Mouse (Mus musculus): Measurements from ENCODE around the gene Hagh. TPM values are rescaled to one million over a fixed set of nuclear protein-coding genes. Genes with fewer than 3 reads are reported as not detected.

Gene Hagh
- polyA plus RNA-seq, 1 experiment from 2014 or later: 124 TPM

DNA sequence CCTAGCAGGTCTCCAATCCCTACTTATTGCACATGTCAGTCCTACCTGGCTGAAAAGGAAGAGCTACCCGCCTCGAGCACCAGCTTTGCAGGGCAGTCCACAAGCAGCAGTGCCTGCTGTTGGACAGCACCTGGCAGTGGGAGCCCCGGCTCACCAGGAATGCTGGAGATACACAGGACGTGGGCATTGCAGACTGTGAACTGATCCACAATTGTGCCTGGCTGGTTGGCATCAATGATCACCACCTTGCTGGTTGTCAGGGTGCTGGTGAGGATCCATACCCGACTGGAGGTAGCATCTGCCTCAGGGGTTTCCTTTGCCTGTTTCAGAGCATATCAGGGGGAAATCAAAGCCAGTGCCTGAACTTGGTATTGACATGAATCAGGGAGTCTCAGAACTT is 62.2 kb downstream of the Hagh start:
- ATAC-seq (ENCODE audit: low read depth): no peak
- Histone ChIP-seq H3K27me3 (ENCODE audit: control insufficient read depth, insufficient read depth, low read depth, low read length) (no peaks in the 10 kb centered on the region), H3K36me3 (ENCODE audit: control insufficient read depth, insufficient read depth) (peaks cover 76% of the 10 kb centered on the region), H3K4me3 (ENCODE audit: low read depth, low read length) (peak overlapping the region; percentile 18), H3K27ac (ENCODE audit: low read length) (peak overlapping the region; percentile 98), H3K4me1 (ENCODE audit: control insufficient read depth, low read depth, low read length) (peaks cover 40% of the 10 kb centered on the region), H3K4me2 (ENCODE audit: low read depth, low read length) (peak overlapping the region; percentile 72), H3K9ac (ENCODE audit: low read depth, low read length) (peak overlapping the region; percentile 17; the same call in 1 of the 2 replicates), H3K9me3 (replicated peaks; ENCODE audit: control insufficient read depth, low read length) (no peaks in the 10 kb centered on the region)
- 78% methylated on average over 5 of the region's 5 CpGs for WGBS (ENCODE audit: insufficient replicate concordance)

DNA sequence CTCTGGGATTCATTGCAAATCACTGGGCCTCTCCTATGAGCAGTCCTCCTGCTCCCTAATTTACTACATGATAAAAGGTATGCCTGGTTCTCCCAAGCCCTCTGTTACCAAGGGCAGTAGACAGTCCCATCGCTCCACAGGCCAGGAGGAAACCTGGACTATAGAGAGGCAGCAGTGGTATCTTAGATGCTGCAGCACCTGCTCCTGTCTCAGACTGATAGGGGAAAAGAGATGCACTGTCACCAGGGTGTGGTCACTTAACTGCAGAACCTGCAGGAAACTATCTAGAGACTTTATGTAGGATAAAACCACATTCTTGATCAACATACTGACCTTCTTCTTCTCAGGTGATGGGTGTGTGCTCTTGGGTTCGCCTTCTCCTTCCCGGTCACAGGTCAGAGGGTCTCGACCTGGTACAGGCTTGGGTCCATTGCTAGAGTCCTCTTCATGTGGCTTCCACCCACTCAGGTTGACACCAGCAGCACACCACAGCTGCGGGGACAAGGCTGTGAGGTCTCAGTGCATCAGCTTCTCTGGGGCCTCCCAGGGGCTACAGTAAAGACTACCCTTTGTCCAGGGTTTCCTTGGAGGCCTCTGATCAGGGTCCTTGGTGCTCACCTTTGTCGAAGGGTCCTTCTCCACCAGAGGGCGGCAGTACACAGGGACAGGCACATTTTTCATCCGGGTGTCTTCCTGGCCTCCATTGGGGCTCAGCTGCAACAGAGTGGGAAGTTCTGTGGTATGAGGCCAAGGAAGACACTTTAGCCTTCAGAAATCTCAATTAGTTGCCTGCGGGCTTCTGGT is 62.9 kb downstream of the Hagh start:
- H3K4me3 ChIP-seq (ENCODE audit: low read depth, low read length): peak overlapping the region; percentile 33

DNA sequence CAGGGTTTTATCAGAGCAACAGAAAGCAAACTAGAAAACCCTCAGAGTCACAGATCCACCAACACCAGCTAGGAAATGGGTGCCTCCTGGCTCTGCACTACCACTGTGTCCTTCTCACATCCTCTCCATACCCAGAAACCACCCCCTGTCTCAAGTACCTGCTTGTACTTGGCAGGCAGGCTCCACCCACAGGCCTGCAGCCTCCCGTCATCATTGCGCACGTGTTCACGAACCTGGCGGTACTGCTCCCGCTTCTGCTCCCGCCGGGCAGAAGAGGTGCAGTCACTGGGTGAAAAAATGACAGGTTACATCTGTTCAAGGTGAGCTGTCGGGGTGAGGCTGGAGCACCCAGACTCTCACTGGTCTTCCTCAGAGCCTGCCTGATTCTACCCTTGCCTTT is 63.8 kb downstream of the Hagh start:
- H3K9me3 ChIP-seq (replicated peaks; ENCODE audit: control insufficient read depth, low read length): no peaks in the 10 kb centered on the region
- peaks cover 78% of the 10 kb centered on the region for H3K36me3 ChIP-seq (ENCODE audit: control insufficient read depth, insufficient read depth)
- H3K4me1 ChIP-seq (ENCODE audit: control insufficient read depth, low read depth, low read length): peaks cover 30% of the 10 kb centered on the region
- WGBS (ENCODE audit: insufficient replicate concordance): 90% methylated on average over 9 of the region's 9 CpGs
- H3K4me2 ChIP-seq (ENCODE audit: low read depth, low read length): no peak overlapping the region
- no peaks in the 10 kb centered on the region for H3K27me3 ChIP-seq (ENCODE audit: control insufficient read depth, insufficient read depth, low read depth, low read length)
- H3K4me3 ChIP-seq (ENCODE audit: low read depth, low read length): no peak overlapping the region
- peak overlapping the region; percentile 98 for H3K27ac ChIP-seq (ENCODE audit: low read length)
- no peak for ATAC-seq (ENCODE audit: low read depth)
- H3K9ac ChIP-seq (ENCODE audit: low read depth, low read length): peak overlapping the region; percentile 60; the same call in 1 of the 2 replicates

More for the DNA sequence above, 62.9 kb downstream of the Hagh start:
- WGBS (ENCODE audit: insufficient replicate concordance): 28% methylated on average over 9 of the region's 9 CpGs
- Histone ChIP-seq H3K9me3 (replicated peaks; ENCODE audit: control insufficient read depth, low read length) (no peaks in the 10 kb centered on the region), H3K36me3 (ENCODE audit: control insufficient read depth, insufficient read depth) (peaks cover 76% of the 10 kb centered on the region), H3K27ac (ENCODE audit: low read length) (peak overlapping the region; percentile 98), H3K27me3 (ENCODE audit: control insufficient read depth, insufficient read depth, low read depth, low read length) (no peaks in the 10 kb centered on the region), H3K9ac (ENCODE audit: low read depth, low read length) (peak overlapping the region; percentile 60), H3K4me1 (ENCODE audit: control insufficient read depth, low read depth, low read length) (peaks cover 33% of the 10 kb centered on the region), H3K4me2 (ENCODE audit: low read depth, low read length) (peak overlapping the region; percentile 72)
- peak; percentile 99 for ATAC-seq (ENCODE audit: low read depth)

DNA sequence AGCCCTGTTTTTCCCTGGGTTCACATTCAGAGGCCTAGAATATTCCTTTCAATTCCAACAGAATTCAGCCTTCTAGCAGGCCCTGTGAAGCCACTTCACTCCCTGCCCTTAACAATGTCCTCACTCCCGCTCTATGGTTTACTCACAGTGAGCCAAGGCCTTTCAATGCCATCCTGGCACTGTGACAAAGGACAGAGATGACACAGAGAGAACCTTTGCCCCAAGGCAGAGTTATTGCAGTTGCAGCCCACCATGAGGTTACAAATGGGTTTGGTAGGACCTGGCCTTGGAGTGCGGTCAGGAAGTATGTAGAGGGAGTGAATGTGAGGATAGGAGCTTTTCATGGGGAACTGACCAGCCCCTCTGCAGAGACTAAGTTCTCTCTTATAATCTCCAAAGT is 67.6 kb downstream of the Hagh start:
- WGBS (ENCODE audit: insufficient replicate concordance): 92% methylated on average over 2 of the region's 2 CpGs
- Histone ChIP-seq H3K27me3 (ENCODE audit: control insufficient read depth, insufficient read depth, low read depth, low read length) (no peaks in the 10 kb centered on the region), H3K4me3 (ENCODE audit: low read depth, low read length) (no peak overlapping the region), H3K27ac (ENCODE audit: low read length) (no peak overlapping the region), H3K9me3 (replicated peaks; ENCODE audit: control insufficient read depth, low read length) (no peaks in the 10 kb centered on the region), H3K36me3 (ENCODE audit: control insufficient read depth, insufficient read depth) (peaks cover 66% of the 10 kb centered on the region), H3K9ac (ENCODE audit: low read depth, low read length) (no peak overlapping the region), H3K4me2 (ENCODE audit: low read depth, low read length) (no peak overlapping the region), H3K4me1 (ENCODE audit: control insufficient read depth, low read depth, low read length) (peaks cover 15% of the 10 kb centered on the region)
- no peak for ATAC-seq (ENCODE audit: low read depth)

DNA sequence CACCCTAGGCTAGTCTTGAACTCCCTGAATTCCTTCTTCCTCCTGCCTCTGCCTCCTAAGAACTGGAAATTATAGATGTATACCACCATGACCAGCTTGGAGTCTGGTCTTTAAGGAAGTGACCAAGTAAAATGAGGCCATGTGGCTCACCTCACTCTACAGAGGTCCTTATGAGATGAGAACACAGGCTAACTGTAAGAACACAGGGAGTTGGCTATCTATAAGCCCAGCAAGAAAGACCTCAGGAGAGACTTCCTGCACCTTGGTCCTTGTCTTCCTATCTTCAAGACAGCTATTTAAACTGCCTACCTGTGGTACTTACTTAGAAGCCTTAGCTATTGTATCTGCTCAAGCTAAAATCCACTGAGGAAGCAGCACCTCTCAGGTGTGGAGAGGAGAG is 74.0 kb downstream of the Hagh start:
- no peaks in the 10 kb centered on the region for H3K27me3 ChIP-seq (ENCODE audit: control insufficient read depth, insufficient read depth, low read depth, low read length)
- no peak overlapping the region for H3K4me2 ChIP-seq (ENCODE audit: low read depth, low read length)
- H3K4me3 ChIP-seq (ENCODE audit: low read depth, low read length): no peak overlapping the region
- H3K36me3 ChIP-seq (ENCODE audit: control insufficient read depth, insufficient read depth): peaks cover 71% of the 10 kb centered on the region
- no peak overlapping the region for H3K9ac ChIP-seq (ENCODE audit: low read depth, low read length)
- ATAC-seq (ENCODE audit: low read depth): no peak
- H3K9me3 ChIP-seq (replicated peaks; ENCODE audit: control insufficient read depth, low read length): no peaks in the 10 kb centered on the region
- H3K4me1 ChIP-seq (ENCODE audit: control insufficient read depth, low read depth, low read length): no peaks in the 10 kb centered on the region
- no peak overlapping the region for H3K27ac ChIP-seq (ENCODE audit: low read length)

Other genes with a start within 250 kb of the Hagh start
- gene Tsc2, start 207.5 kb upstream of the Hagh start, polyA plus RNA-seq (2015; fragmentation: Nextera tagmentation; extraction: Ambion mirVana): 20.6 and 23.7 TPM in 2 replicates
- 5.9 and 6.7 TPM in 2 replicates for gene Nthl1, start 207.5 kb upstream of the Hagh start, polyA plus RNA-seq (2015; fragmentation: Nextera tagmentation; extraction: Ambion mirVana)
- 9.8 and 11.8 TPM in 2 replicates for gene Slc9a3r2, start 189.8 kb upstream of the Hagh start, polyA plus RNA-seq (2015; fragmentation: Nextera tagmentation; extraction: Ambion mirVana)
- 0.15 and 0.38 TPM in 2 replicates for gene Npw, start 181.7 kb upstream of the Hagh start, polyA plus RNA-seq (2015; fragmentation: Nextera tagmentation; extraction: Ambion mirVana)
- gene Zfp598, start 170.5 kb upstream of the Hagh start, polyA plus RNA-seq (2015; fragmentation: Nextera tagmentation; extraction: Ambion mirVana): 6.3 and 8.7 TPM in 2 replicates
- 0.05 and 0.21 TPM in 2 replicates for gene Syngr3, start 150.2 kb upstream of the Hagh start, polyA plus RNA-seq (2015; fragmentation: Nextera tagmentation; extraction: Ambion mirVana)
- 23.7 and 23.9 TPM in 2 replicates for gene Gfer, start 144.0 kb upstream of the Hagh start, polyA plus RNA-seq (2015; fragmentation: Nextera tagmentation; extraction: Ambion mirVana)
- 0.37 and 0.42 TPM in 2 replicates for gene Noxo1, start 143.9 kb upstream of the Hagh start, polyA plus RNA-seq (2015; fragmentation: Nextera tagmentation; extraction: Ambion mirVana)
- gene Tbl3, start 132.5 kb upstream of the Hagh start, polyA plus RNA-seq (2015; fragmentation: Nextera tagmentation; extraction: Ambion mirVana): 29.3 and 29.5 TPM in 2 replicates
- 0.07 TPM in 1 of 2 replicates, not detected in the other for gene Rnf151, start 122.1 kb upstream of the Hagh start, polyA plus RNA-seq (2015; fragmentation: Nextera tagmentation; extraction: Ambion mirVana)
- 868 and 907 TPM in 2 replicates for gene Rps2, start 122.0 kb upstream of the Hagh start, polyA plus RNA-seq (2015; fragmentation: Nextera tagmentation; extraction: Ambion mirVana)
- 168 and 174 TPM in 2 replicates for gene Ndufb10, start 115.7 kb upstream of the Hagh start, polyA plus RNA-seq (2015; fragmentation: Nextera tagmentation; extraction: Ambion mirVana)
- gene Rpl3l, start 112.3 kb upstream of the Hagh start, polyA plus RNA-seq (2015; fragmentation: Nextera tagmentation; extraction: Ambion mirVana): 0.34 TPM in 1 of 2 replicates, not detected in the other
- 30.0 and 33.9 TPM in 2 replicates for gene Msrb1, start 103.5 kb upstream of the Hagh start, polyA plus RNA-seq (2015; fragmentation: Nextera tagmentation; extraction: Ambion mirVana)
- 0.24 TPM in 1 of 2 replicates, not detected in the other for gene Hs3st6, start 87.2 kb upstream of the Hagh start, polyA plus RNA-seq (2015; fragmentation: Nextera tagmentation; extraction: Ambion mirVana)
- gene Meiob, start 35.9 kb upstream of the Hagh start, polyA plus RNA-seq (2015; fragmentation: Nextera tagmentation; extraction: Ambion mirVana): 0.30 and 0.56 TPM in 2 replicates
- gene Fahd1, start 10.2 kb downstream of the Hagh start, polyA plus RNA-seq (2015; fragmentation: Nextera tagmentation; extraction: Ambion mirVana): 46.3 and 47.3 TPM in 2 replicates
- gene Igfals, start 25.9 kb downstream of the Hagh start, polyA plus RNA-seq (2015; fragmentation: Nextera tagmentation; extraction: Ambion mirVana): 11.0 and 11.7 TPM in 2 replicates
- gene Nubp2, start 46.2 kb downstream of the Hagh start, polyA plus RNA-seq (2015; fragmentation: Nextera tagmentation; extraction: Ambion mirVana): 53.2 and 55.5 TPM in 2 replicates
- gene Spsb3, start 46.5 kb downstream of the Hagh start, polyA plus RNA-seq (2015; fragmentation: Nextera tagmentation; extraction: Ambion mirVana): 38.9 and 40.3 TPM in 2 replicates
- 12.1 and 12.2 TPM in 2 replicates for gene Eme2, start 54.9 kb downstream of the Hagh start, polyA plus RNA-seq (2015; fragmentation: Nextera tagmentation; extraction: Ambion mirVana)
- gene Mrps34, start 55.0 kb downstream of the Hagh start, polyA plus RNA-seq (2015; fragmentation: Nextera tagmentation; extraction: Ambion mirVana): 48.9 and 50.7 TPM in 2 replicates
- 46.7 and 54.0 TPM in 2 replicates for gene Nme3, start 56.4 kb downstream of the Hagh start, polyA plus RNA-seq (2015; fragmentation: Nextera tagmentation; extraction: Ambion mirVana)
- 9.5 and 11.6 TPM in 2 replicates for gene Mapk8ip3, start 96.8 kb downstream of the Hagh start, polyA plus RNA-seq (2015; fragmentation: Nextera tagmentation; extraction: Ambion mirVana)
- 52.6 and 53.6 TPM in 2 replicates for gene Jpt2, start 120.5 kb downstream of the Hagh start, polyA plus RNA-seq (2015; fragmentation: Nextera tagmentation; extraction: Ambion mirVana)
- 2.7 and 2.9 TPM in 2 replicates for gene Cramp1l, start 175.6 kb downstream of the Hagh start, polyA plus RNA-seq (2015; fragmentation: Nextera tagmentation; extraction: Ambion mirVana)
- 145 and 146 TPM in 2 replicates for gene Ift140, start 175.9 kb downstream of the Hagh start, polyA plus RNA-seq (2015; fragmentation: Nextera tagmentation; extraction: Ambion mirVana)
- gene Tmem204, start 243.4 kb downstream of the Hagh start, polyA plus RNA-seq (2015; fragmentation: Nextera tagmentation; extraction: Ambion mirVana): 6.2 and 7.3 TPM in 2 replicates